Mouse (Mus musculus): ENCODE results near the gene Fam98c. TPM values are rescaled to one million over a fixed set of nuclear protein-coding genes. Genes with fewer than 3 reads are reported as not detected.

Fam98c gene
- total RNA-seq, 1 experiment, result 20.8 TPM

DNA sequence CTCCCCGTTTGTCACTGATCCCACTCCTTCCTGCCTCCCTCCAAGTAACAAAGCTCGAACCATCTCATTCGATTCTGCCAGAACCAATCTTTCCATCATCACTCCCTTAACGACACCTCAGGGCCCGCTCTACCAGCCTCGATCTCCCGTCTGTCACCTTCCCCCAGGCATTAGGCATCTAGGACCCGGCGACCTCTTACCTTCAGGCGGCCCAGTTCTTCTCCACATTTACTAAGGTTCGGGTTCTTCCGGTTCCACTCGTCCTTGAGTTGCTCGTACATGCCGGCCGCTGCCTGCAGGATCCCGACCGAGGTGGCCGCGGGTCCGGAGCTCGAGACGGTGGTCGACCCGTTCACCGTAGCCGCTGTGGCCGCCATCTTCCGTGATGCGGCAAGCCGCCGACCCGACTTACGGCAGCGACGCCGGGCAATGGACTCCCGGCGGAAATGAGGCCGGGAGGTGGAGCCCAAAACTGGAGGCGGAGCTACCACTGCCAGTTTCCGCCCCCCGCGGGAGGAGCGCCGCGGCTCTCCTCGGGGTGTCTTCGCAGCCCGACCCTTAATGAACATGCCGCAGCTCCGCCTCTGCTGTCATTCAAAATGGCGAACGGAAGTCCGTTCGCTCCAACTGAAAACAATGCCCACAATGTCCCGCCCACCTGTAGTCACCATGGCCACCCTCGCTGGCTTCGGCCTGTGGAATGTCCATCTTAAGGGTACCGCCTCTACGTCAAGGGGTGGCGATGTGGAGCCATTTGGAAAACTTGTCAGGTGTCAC, 24.2 kb upstream of the Fam98c start, which contains the start of gene Psmd8:
Gene Psmd8 (minus strand): TSS at position 625 of the 777 bp plus-strand sequence.
- H3K4me1 ChIP-seq (ENCODE audit: control insufficient read depth in 2 of 2, insufficient read depth in 2 of 2, low read length in 2 of 2, poor library complexity in 1 of 2), result peaks cover 3 to 5% of the 10 kb centered on the region in 2 experiments; a peak in 2 of 4 replicates
- H3K9me3 ChIP-seq (ENCODE audit: control insufficient read depth, insufficient read depth, low read depth, low read length), result no peaks in the 10 kb centered on the region
- peak within 1 kb of the TSS; percentile 96 to 98 for H3K4me3 ChIP-seq (ENCODE audit: insufficient read depth in 1 of 2, low read depth in 1 of 2, low read length in 2 of 2, poor library complexity in 1 of 2, severe bottlenecking in 1 of 2)
- H3K9ac ChIP-seq (ENCODE audit: insufficient read depth, low read depth, low read length, poor library complexity, severe bottlenecking), result peak within 1 kb of the TSS; percentile 96
- H3K27ac ChIP-seq (ENCODE audit: insufficient read depth, low read depth, low read length, poor library complexity, severe bottlenecking), result peak within 1 kb of the TSS; percentile 66
- no peak for TF ChIP-seq CHD2 (IDR thresholded peaks at IDR 0.05; ENCODE audit: low read depth, low read length)
- peak; percentile 55; the same call in 1 of the 2 replicates for TF ChIP-seq HCFC1 (IDR thresholded peaks at IDR 0.05; ENCODE audit: borderline replicate concordance, insufficient read depth, low read length)
- peak; percentile 97 for DNase-seq (ENCODE audit: low read depth, low spot score)
- in situ Hi-C loops (cut with MboI; ENCODE audit: low sequenced_read_pairs in 2 of 2, unreplicated experiment in 2 of 2), result no loop called here
- H3K36me3 ChIP-seq (ENCODE audit: control insufficient read depth, insufficient read depth, low read length, poor library complexity, severe bottlenecking), result peaks cover 18% of the 10 kb centered on the region

DNA sequence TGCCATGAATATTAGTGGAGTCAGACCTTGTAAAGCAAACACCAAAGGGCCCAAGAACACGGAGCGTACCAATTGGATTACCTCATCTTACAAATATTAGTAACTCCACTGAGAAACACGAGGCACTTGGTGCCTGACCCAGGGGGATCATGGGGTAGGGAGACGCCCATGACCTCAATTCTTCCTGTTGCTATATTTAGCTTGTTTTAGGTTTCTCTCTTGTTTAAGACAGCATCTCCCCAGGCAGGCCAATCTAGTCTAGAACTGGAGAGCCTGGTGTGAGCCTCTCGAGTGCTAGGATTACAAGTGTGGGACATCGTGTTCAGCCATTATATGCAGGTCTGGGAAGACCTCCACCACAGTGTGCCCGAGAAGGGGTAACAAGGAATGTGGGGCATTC, 23.3 kb upstream of the Fam98c start:
- H3K9me3 ChIP-seq (ENCODE audit: control insufficient read depth, insufficient read depth, low read depth, low read length), result no peaks in the 10 kb centered on the region
- peaks cover 27% of the 10 kb centered on the region for H3K36me3 ChIP-seq (ENCODE audit: control insufficient read depth, insufficient read depth, low read length, poor library complexity, severe bottlenecking)
- TF ChIP-seq MAFK (IDR thresholded peaks at IDR 0.05; ENCODE audit: insufficient read depth, low read depth, low read length) (no peak), CHD2 (IDR thresholded peaks at IDR 0.05; ENCODE audit: low read depth, low read length) (no peak), ZNF384 (IDR thresholded peaks at IDR 0.05; ENCODE audit: low read depth, low read length) (no peak), ZC3H11A (IDR thresholded peaks at IDR 0.05; ENCODE audit: borderline replicate concordance, low read depth, low read length) (no peak), HCFC1 (IDR thresholded peaks at IDR 0.05; ENCODE audit: borderline replicate concordance, insufficient read depth, low read length) (no peak)
- peak overlapping the region; percentile 19; the same call in 1 of the 2 replicates for H3K9ac ChIP-seq (ENCODE audit: insufficient read depth, low read depth, low read length, poor library complexity, severe bottlenecking)
- in situ Hi-C loops (cut with MboI; ENCODE audit: low sequenced_read_pairs in 2 of 2, unreplicated experiment in 2 of 2), result no loop called here
- peaks cover 3 to 5% of the 10 kb centered on the region in 2 experiments; a peak in 2 of 4 replicates for H3K4me1 ChIP-seq (ENCODE audit: control insufficient read depth in 2 of 2, insufficient read depth in 2 of 2, low read length in 2 of 2, poor library complexity in 1 of 2)
- H3K27ac ChIP-seq (ENCODE audit: insufficient read depth, low read depth, low read length, poor library complexity, severe bottlenecking), result no peak overlapping the region
- H3K4me3 ChIP-seq (ENCODE audit: insufficient read depth in 1 of 2, low read depth in 1 of 2, low read length in 2 of 2, poor library complexity in 1 of 2, severe bottlenecking in 1 of 2), result peak overlapping the region; percentile 96 to 98
- no peak for DNase-seq (ENCODE audit: low read depth, low spot score)

DNA sequence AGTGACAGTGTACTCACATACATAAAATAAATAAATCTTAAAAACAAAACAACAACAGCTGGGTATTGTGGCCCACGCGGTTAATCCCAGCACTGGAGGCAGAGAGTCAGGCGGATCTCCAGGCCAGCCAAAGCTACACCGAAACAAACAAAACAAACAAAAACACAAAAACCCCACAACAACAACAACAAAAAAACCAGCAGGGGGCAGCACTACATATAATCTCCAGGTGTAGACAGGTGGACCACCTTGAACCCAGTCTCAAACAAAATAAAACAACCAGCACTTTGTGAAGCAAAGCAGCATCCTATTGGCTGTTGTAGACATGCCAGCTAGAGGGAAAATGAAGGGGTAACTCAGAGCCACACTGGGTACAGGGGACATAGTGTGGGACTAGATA, 22.1 kb upstream of the Fam98c start:
- DNase-seq (ENCODE audit: low read depth, low spot score), result no peak
- H3K4me3 ChIP-seq (ENCODE audit: insufficient read depth in 1 of 2, low read depth in 1 of 2, low read length in 2 of 2, poor library complexity in 1 of 2, severe bottlenecking in 1 of 2), result no peak overlapping the region
- in situ Hi-C loops (cut with MboI; ENCODE audit: low sequenced_read_pairs in 2 of 2, unreplicated experiment in 2 of 2), result no loop called here
- no peak overlapping the region for H3K9ac ChIP-seq (ENCODE audit: insufficient read depth, low read depth, low read length, poor library complexity, severe bottlenecking)
- H3K9me3 ChIP-seq (ENCODE audit: control insufficient read depth, insufficient read depth, low read depth, low read length), result no peaks in the 10 kb centered on the region
- peaks cover 3 to 6% of the 10 kb centered on the region in 2 experiments; a peak in 2 of 4 replicates for H3K4me1 ChIP-seq (ENCODE audit: control insufficient read depth in 2 of 2, insufficient read depth in 2 of 2, low read length in 2 of 2, poor library complexity in 1 of 2)
- H3K36me3 ChIP-seq (ENCODE audit: control insufficient read depth, insufficient read depth, low read length, poor library complexity, severe bottlenecking), result peaks cover 34% of the 10 kb centered on the region
- no peak for TF ChIP-seq MAFK (IDR thresholded peaks at IDR 0.05; ENCODE audit: insufficient read depth, low read depth, low read length)
- no peak for TF ChIP-seq HCFC1 (IDR thresholded peaks at IDR 0.05; ENCODE audit: borderline replicate concordance, insufficient read depth, low read length)
- no peak for TF ChIP-seq CHD2 (IDR thresholded peaks at IDR 0.05; ENCODE audit: low read depth, low read length)
- TF ChIP-seq ZC3H11A (IDR thresholded peaks at IDR 0.05; ENCODE audit: borderline replicate concordance, low read depth, low read length), result no peak
- TF ChIP-seq ZNF384 (IDR thresholded peaks at IDR 0.05; ENCODE audit: low read depth, low read length), result no peak
- H3K27ac ChIP-seq (ENCODE audit: insufficient read depth, low read depth, low read length, poor library complexity, severe bottlenecking), result no peak overlapping the region

DNA sequence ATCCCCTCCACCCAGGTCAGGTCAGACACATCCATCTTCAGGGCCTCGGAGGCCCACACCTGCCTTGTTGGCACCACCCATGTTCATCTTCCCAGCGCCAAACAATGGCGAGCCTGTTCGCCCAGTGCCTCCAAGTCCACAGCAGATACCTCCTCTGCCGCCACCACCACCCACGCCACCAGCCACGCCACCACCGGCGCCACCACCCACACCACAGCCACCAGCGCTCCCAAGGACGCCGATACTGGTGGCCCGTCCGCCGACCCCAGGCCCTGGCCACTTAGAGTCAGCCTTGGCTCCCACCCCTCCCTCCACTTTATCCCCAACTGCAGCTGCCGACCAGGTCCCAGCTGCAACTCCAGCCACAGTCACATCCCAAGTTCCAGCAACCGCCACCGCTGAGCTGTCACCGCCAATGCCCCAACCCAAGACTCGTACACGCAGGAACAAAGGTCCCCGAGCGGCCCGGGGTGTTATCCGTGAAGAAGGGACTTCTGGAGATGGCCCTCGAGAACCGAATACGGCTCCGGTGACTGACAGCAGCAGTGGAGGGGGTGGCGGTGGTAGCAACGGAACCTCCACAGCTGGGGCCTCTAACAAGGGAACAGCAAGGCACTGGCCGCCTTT, 16.5 kb upstream of the Fam98c start:
- in situ Hi-C loops (cut with MboI; ENCODE audit: low sequenced_read_pairs in 2 of 2, unreplicated experiment in 2 of 2), result no loop called here
- Histone ChIP-seq H3K9me3 (ENCODE audit: control insufficient read depth, insufficient read depth, low read depth, low read length) (no peaks in the 10 kb centered on the region), H3K9ac (ENCODE audit: insufficient read depth, low read depth, low read length, poor library complexity, severe bottlenecking) (no peak overlapping the region), H3K27ac (ENCODE audit: insufficient read depth, low read depth, low read length, poor library complexity, severe bottlenecking) (no peak overlapping the region), H3K4me3 (ENCODE audit: insufficient read depth in 1 of 2, low read depth in 1 of 2, low read length in 2 of 2, poor library complexity in 1 of 2, severe bottlenecking in 1 of 2) (peak overlapping the region; percentile 26 to 39; a peak in 2 of 4 replicates), H3K4me1 (ENCODE audit: control insufficient read depth in 2 of 2, insufficient read depth in 2 of 2, low read length in 2 of 2, poor library complexity in 1 of 2) (peaks cover 4 to 24% of the 10 kb centered on the region in 2 experiments; a peak in 3 of 4 replicates), H3K36me3 (ENCODE audit: control insufficient read depth, insufficient read depth, low read length, poor library complexity, severe bottlenecking) (peaks cover 37% of the 10 kb centered on the region)
- no peak for DNase-seq (ENCODE audit: low read depth, low spot score)
- TF ChIP-seq MAFK (IDR thresholded peaks at IDR 0.05; ENCODE audit: insufficient read depth, low read depth, low read length), result no peak
- no peak for TF ChIP-seq ZC3H11A (IDR thresholded peaks at IDR 0.05; ENCODE audit: borderline replicate concordance, low read depth, low read length)
- no peak for TF ChIP-seq CHD2 (IDR thresholded peaks at IDR 0.05; ENCODE audit: low read depth, low read length)
- TF ChIP-seq HCFC1 (IDR thresholded peaks at IDR 0.05; ENCODE audit: borderline replicate concordance, insufficient read depth, low read length), result no peak
- no peak for TF ChIP-seq ZNF384 (IDR thresholded peaks at IDR 0.05; ENCODE audit: low read depth, low read length)

Measured in ES-E14 (cell line).